Mouse (Mus musculus): ENCODE results near the gene Irf6.

GRCm38 (mm10) chr1:193141118-193141517 lies 11.8 kb upstream of the Irf6 start:
- no peak for TF ChIP-seq MAFK (IDR thresholded peaks at IDR 0.05; ENCODE audit: insufficient read depth, low read depth, low read length)
- no peak for TF ChIP-seq HCFC1 (IDR thresholded peaks at IDR 0.05; ENCODE audit: borderline replicate concordance, insufficient read depth, low read length)

Data from ES-E14 (cell line).